Mouse (Mus musculus) right cerebral cortex, postnatal 14 days (tissue): ENCODE data around the gene Syce2.
A peak's percentile ranks its signal among the peaks of the same experiment; 100 is the strongest.

Experiments used
- DNase-seq: peaks from one replicate; pipeline ENCODE4 v3.0.0; 2022

Syce2 gene

DNA sequence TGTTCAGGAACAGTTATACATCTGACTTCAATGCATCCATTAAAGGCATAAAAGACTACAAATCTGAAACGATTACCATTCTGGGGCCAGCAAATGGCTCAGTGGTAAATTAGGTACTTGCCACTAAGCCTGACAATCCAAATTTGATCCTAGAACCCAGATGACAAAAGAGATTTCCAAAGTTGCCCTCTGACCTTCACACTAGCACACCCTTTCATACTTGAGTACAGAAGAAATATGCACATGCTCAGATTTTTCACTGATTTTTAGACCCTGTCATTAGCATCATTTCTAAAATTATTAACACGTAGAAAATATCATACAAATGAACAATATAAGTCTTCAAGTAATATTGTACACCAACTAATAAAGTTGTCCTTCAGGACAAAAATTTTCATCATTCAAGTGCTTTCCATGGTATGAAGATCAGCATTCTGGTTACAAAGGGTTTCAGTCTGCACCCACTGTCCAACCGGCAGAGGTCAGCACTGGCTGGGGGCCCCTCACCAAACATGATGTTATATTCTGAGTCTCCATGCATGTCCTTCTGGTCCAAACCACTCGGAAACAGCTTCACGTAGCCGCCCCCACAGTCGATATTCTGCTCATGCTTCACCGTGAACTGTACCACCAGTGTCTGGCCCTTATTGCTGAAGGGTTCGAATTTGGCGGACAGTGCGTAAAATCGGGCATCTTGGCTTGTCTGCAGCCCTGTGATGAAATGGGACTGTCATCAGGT lies 26.4 kb upstream of the Syce2 start:
- DNase-seq = no peak

DNA sequence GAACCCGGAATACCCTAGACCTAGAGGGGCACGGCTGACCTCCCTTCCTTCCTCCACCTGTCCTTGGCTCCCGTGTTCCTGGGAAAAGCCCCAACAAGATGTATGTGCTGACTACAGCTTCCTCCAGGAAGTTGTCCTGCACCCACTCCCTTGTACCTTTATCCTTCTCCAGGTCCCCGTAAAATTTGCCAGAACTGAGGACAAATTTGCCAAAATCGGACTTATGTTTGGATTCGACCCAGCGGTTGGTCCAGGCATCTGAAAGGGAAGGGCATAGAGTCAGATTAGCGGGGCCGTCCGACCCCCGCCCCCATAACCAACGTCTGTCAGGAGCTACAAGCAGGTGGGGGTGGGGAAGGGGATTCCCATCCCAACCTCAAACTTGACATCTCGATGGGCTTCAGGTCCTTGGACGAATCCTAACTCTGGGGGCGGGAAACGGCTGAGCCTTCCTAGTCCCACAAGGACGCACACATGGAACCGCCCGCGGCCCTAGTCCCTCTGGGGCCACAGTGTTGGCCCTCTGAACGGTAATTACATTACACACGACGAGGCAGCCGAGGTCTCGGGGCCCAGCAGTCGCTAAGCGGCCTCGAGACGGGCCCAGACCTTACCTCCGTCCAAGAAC lies 25.7 kb upstream of the Syce2 start:
- DNase-seq = no peak

DNA sequence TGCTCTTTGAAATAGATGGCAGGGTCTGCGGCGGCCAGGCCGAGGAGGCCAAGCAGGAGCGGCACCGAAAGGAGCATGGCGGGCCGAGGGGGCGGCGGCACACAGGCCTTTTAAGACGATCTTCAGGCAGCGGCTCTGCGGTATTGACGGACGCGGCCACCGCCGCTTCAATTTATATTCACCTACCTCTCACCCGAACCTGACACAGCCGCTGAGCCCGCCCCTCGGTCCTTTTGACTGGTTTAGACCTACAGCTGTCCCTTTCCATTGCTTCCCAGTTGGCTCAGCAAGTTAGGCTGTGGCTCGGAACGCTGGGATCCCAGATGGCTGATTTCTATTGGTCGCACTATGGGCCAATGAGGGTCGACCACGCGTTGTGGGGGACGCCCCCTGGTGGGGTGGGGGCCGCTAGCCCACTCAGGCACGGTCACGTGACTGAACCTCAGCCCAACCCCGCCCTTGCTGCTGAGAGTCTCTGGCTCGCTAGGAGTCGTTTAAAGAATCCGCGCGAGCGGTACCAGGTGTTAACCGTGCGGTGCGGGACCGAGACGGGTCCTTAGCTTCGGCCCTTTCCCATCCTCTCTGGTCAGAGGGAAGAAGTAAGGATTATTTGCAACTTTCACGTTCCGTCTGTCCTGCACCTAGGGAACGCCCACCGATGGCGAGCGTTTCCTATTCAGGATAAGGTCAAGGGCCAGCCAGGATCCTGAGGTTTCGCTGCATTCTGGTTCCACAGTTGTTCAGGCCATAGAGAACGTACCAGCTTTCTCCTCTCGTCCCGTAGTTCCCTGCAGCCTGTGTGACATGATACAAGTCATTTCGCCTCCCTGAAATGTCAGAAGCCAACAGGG lies 25.0 kb upstream of the Syce2 start, which contains the start of gene Calr:
Gene Calr, minus strand, starts transcription at position 213 of the 851 bp plus-strand sequence.
- DNase-seq = peak; percentile 98

DNA sequence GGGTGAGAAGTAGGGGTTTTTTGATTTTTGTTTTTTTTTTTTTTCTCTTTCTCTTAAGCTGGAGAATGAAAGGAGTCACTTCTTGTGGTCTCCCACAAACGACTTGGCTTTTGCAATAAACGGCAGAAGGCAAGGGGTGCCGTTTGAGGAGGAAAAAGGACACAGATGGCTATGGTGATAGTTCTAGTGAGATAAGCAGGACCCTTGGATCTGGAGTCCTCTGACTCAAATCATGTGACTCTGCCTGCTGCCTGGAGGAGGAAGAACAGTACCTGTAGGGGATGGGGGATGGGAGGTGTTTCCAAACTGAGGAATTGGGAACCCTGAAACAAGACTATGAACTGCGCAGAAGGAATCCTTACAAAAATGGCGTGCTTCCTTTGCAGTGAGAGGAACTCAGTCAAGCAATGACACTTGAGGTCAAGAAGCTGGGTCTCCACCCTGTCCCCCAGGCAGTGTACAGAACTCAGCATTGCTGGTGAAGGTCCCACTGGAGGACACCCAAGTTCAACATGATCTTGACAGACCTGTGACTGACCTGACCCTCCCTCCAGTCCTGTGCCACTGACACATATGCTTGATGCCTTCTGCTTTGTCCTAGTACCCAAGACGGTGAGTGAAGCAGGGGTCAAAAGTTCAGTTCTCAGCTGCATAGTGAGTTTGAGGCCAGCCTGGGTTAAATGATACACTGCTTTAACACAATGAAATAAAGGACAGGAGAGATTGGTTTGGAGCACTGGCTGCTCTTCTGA lies 24.1 kb upstream of the Syce2 start:
- no peak for DNase-seq

DNA sequence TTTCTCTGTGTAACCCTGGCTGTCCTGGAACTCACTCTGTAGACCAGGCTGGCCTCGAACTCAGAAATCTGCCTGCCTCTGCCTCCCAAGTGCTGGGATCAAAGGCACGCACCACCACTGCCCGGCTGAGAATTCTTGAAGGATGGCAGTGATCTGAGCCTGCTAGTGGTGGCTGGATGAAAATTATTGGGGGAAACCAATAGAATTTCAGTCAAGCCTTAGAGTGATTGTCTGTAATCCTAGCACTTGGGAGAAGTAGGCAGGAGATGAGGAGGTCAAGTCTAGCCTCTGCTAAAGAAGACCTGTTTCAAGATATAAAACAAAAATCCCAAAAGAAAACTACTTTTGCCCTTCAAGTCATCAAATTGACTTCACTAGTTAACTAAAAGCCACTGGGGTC lies 15.5 kb upstream of the Syce2 start:
- DNase-seq = no peak

DNA sequence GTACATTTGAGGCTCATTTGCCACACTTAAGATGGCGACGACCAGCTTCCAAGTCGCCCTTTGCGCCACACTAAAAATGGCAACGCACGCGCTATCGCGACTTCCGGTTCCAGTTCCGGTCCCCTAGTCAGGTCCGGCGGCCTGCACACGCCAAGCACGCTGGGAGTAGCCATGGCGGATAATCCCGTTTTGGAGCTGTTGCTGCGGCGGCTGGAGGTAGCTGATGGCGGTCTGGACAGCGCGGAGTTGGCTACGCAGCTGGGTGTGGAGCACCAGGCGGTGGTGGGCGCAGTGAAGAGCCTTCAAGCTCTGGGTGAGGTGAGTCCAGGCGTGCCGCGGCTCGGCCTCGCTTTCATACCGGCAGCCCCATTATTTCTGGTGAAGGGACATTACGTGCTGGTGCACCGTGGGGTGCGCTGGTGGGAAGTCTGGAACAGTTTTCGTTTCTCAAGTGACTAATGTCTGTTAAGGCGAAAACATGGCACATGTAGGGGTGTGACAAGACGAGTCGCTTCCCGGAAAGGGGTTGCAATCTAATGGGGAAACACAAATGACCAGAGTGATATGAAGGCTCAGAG lies 15.0 kb upstream of the Syce2 start, which contains the start of gene Farsa:
Gene Farsa, plus strand, starts transcription at position 126 of the 578 bp plus-strand sequence.
- peak; percentile 93 for DNase-seq

DNA sequence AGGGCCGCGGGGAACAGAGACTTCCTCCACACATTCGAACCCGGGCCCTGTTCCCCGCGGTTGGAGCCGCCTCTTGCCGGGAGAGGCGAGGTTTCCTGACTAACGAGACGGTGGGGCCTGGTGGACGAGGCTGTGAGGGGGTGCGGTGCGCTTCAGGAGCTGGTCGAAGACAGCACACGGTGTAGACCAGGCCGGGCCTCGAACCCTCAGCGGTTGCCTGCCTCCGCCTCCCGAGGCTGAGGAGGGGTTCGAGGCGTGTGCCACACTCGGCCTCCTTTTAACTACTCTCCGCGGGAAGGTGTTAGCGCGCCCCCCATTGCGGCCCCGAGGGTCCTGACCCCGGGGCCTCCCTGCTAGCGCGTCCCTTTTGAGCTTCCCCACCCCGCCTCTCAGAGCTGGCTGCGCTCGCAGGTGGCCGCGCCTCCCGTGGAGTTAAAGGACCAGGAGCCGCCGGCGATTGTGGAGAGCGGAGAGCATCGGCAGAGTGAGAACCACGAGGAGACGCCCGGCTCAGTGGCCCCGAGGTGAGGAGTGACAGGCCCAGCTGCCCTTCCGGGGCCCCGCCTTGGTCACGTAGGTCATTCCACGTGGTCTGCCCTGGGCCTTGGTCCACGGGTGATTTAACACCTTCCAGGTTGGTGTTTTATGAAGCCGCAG lies 526 bp downstream of the Syce2 start:
- DNase-seq = peak; percentile 19

DNA sequence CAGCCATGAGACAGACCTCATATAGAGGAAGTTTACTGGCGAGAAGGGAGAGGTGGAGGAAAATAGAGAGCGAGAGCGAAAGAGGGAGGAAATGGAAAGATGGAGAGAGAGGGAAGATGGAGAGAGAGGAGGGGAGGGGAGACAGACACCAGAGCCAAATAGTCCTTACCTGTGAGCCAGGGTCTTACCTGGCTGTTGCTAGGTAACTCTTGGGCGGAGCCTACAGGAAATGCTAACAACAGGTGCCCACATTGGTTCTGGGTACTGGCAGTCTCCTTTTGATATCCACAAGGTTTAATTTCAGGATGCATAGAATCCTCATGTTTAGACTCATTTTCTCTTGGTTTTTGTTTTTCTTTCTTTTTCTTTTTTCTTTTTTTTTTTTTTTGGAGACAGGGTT lies 1.1 kb downstream of the Syce2 start:
- no peak for DNase-seq

DNA sequence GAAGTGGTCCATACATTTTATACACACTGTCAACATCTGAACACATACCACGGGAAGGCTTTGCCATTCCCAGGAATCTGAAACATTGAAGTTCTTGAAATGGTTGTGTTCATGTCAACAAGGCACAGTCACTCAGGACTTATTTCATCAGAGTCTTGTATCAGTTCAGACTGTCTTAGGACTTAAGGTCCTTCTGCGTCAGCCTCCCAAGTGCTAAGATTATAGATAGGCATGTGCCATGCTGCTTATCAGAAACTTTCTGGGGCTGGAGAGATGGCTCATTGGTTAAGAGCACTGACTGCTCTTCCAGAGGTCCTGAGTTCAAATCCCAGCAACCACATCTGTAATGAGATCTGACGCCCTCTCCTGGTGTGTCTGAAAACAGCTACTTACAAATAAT lies 2.4 kb downstream of the Syce2 start:
- no peak for DNase-seq

DNA sequence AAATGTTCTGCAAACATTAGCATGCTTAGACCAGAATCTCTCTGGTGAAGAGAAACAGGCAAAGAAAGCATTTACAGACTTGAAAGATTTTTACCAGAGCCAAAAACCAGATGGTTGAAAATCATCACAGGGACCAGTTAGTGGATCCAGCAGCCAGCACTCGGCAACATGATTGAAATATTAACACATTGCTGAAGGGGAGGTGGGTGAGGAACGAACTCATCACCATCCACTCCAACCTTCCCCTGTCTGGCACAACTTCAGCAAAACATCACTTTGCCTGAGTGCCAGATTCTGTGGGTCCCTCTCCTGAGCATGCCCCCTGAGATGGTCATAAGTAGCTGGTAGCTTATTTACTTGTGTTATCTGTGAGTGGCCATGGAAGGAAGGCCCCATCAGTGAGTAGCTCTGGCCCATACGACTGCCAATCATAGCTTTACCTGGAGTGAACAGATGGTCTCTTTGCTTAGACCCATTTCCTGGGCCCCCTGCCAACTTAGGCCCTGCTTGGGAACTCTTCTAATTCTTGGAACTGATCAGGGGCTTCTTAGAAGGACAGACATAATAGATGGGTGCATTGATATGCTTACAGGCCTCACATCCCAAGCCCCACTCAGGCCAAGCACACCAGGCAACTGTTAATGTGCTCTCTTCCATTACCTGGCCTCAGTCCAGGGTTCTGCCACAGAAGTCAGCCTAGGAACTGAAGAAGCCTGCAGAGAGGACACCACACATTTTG lies 5.6 kb downstream of the Syce2 start:
- DNase-seq = no peak

DNA sequence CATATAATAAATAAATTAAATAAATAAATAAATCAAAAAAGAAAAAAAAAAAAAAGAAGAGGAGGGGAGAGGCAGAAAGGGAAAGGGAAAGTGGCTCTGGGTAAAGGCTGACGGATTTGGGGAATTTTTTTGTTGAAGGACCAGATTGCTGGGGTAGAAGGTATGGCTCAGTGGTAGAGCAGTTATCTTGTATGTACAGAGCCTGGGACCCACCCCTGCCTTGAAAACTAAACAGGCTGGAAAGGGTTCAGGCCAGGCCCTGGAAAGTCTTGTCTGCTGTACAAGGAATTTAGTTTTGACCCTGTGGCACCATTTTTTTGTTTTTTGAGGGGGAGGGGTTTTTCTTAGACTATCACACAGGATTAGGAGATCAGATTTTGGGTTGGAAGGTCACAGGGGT lies 7.0 kb downstream of the Syce2 start:
- no peak for DNase-seq

DNA sequence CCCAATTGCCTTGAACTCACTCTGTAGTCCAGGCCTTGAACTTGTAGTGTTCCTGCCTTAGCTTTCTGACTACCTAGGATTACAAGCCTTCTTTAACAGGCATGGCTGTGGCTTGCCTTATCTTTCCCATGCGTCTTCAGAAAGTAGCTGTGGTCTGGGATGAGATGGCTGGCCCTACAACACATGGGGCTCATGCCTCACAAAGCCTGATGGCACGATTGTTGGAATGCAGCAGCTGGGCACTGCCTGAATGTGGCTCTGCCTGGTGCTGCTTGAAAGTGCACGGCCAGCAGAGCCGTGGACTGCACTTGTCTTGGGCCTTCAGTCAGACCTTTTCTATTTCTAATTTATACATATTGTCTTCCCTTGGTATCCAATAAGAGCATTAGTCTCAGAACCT lies 12.8 kb downstream of the Syce2 start:
- no peak for DNase-seq

DNA sequence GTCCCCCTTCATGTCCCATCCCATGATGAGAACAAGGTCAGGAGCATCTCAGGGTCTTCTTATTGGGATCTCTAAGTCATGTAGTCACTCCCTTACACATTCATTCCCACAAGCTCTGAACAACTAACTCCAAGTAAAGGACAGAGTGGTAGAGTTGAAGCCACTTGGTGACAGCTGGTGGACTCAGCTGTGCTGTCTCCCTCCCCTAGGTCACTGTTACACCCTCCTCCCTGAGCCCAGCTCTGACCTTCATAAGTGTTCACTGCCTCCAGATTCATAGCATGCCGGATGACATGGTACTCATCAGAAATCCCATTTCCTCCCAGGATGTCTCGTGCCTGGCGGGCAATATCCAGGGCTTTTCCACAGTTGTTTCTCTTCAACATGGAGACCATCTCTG lies 16.4 kb downstream of the Syce2 start:
- no peak for DNase-seq

DNA sequence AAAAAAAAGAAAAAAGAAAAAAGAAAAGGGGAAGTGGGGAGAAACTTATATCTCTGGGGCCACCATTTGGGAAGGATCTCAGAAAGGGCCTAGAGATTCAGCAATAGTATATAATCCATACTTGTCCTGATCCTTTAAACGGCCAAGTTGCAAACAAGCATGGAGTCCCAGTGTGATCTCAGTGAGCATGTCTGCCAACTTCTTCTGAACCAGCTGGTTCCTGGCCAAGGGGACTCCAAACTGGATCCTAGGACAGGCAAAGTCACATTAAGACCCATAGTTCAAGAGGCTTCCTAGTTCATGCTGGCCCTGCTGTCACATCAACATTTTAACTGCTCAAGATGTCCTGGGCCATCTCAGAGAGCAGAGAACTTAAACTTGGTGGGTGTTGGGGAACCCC lies 17.2 kb downstream of the Syce2 start:
- DNase-seq = no peak

DNA sequence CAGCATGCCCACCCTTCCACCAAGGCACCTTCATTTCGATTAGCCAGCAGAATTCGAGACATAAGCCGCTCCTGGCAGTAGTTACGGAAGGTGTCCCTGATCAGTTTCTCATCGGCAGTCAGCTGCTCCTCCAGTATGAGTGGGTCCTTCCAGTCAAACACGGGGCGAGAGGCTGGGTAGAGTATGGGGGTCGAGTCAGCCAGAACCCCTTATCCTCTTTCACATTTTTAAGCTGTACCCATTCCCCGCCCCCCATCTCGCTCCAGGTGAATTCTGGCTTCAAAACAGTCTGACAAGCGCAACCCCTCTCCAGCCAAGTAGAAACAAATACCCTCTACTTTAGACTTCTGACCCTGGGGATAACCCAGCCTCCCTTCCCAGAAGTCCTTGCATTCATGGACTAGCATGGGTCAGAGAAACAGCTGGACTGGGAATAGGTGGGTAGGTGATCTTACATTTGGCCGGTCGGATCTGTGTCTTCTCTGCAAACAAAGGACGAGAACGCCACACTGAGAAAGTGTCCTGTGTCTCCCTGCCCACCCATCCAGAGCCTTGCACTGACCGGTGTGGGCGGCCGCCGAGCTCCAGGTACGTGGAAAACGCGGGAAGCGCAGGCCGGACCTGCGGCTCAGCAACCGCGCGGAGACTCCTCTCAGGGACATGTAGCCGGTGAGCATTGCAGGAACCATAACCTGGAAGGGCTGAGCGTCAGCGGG lies 21.2 kb downstream of the Syce2 start:
- DNase-seq = no peak

DNA sequence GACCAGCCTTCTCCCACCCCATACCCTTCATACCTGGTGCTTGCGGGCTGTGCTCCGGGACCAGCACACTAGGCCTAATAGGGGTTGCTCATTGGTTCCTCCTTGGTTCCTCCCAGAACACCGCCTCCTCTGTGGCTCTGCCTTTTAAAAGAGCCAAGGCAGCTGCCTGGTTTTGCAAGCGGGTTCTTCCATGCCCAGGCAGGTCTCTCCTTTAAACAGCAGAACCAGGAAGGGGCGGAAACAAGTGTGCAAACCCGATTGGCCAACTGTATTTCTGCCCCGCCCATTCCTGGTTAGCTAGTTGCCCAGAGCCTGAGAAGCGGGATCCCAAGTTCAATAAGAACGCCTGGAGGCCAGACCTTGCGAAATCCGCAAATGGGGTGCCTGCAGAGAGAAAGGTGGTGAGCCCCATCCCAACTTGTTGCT lies 21.8 kb downstream of the Syce2 start, which contains the start of gene Gcdh:
Gene Gcdh, minus strand, starts transcription at position 213 of the 426 bp plus-strand sequence.
- DNase-seq = peak; percentile 81

DNA sequence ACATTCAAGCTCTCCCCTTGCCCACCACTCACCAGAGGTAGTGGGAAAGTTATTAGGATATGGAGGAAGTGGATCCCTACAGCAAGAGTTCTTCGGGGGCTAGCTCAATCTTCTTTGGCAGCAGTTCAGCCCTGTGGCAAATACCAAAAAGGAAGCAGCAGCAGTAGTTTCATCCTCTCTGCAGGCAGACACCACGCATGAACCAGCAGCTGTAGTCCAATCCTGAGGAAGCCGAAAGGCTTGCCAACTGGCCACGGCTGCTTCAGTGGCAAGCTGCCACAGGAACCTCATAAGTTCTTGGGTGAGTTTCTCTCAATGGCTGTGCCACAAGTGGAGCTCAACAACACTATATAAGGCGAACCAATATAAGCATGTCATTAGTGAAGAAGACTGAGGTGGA lies 24.1 kb downstream of the Syce2 start:
- no peak for DNase-seq

DNA sequence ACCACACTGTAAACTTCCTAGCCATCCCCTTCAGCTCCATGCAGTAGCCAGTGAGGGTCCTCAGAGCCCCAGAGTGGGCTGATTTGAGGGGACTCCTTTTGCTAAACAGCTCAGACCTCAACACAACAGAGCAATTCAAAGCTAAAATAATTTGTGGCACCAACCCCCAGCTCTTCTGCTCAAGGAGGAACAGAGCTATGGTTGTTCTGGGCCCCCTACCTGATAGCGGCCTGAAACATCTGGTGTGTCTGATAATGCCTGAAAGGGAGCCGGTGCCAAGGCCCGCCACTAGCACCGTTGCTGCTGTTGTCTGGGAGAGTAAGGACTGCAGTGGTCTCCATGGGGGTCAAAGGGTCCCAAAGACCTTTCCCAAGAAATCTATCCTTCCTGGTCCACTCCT lies 29.2 kb downstream of the Syce2 start:
- no peak for DNase-seq

DNA sequence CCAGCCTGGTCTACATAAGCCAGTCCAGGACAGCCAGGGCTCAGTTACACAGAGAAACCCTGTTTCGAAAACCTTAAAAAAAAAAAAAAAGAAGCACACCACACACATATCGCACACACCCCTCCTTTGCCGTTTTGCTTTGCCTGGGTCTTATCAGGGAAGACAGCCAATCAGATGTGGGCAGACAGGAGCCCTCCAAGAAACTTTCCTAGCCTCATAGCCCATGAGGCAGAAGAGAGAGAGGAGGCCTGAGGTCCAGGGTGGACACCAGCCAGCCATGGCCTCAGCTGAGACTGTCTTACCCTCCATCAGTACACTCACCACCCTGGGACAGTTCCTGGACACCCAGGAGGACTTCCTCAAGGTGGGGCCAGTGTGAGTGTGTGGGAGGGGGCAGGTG lies 29.8 kb downstream of the Syce2 start, which contains the start of gene Klf1:
Gene Klf1, plus strand, starts transcription at position 177 of the 400 bp plus-strand sequence.
- no peak for DNase-seq

DNA sequence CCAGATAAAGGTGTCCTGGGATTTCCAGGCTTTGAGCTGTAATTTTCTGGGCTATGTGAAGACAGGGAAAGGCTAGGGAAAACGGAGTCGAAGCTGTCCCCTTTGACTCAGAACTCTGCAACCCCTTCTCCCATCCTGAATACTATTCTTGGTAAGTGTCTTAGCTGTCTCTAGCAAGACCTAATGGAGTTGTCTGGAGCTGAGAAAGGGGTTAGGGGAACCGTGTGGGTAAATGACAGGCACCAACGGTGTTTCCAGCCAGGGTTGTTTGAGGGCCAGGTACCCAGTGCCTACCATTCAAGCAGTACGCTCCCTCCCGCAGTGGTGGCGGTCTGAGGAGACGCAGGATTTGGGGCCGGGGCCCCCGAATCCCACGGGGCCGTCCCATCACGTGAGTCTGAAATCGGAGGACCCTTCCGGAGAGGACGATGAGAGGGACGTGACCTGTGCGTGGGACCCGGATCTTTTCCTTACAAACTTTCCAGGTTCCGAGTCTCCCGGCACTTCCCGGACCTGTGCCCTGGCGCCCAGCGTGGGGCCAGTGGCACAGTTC lies 30.5 kb downstream of the Syce2 start:
- no peak for DNase-seq
